Mouse (Mus musculus) erythroblast, embryonic 14.5 days (primary cell): Measurements from ENCODE around the gene Dlg2.

Experiments used
- GATA1 ChIP-seq: IDR thresholded peaks from 2 replicates; pipeline ENCODE4 v1.6.1; 2012; ENCODE audit warnings: low read length, inconsistent platforms, mixed read lengths
- TAL1 ChIP-seq: IDR thresholded peaks from 3 replicates; pipeline ENCODE4 v1.6.1; 2012; ENCODE audit warnings: low read length, inconsistent platforms, mixed read lengths

DNA sequence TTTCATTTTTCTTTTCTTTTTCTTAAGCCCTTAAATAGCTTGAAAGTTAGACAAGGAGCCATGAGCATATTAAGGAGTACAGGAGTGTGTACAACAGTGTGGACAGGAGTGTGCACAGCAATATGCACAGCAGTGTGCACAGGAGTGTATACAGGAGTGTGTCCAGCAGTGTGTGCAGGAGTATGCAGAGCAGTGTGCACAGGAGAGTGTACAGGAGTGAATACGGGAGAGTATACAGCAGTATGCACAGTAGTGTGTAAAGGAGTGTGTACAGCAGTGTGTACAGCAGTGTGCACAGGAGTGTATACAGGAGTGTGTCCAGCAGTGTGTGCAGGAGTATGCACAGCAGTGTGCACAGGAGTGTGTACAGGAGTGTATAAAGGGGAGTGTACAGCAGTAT, 1671.0 kb downstream of the Dlg2 start:
- no peak for TF ChIP-seq GATA1
- TF ChIP-seq TAL1, result no peak
